Mouse (Mus musculus): Measurements from ENCODE around the gene Epb41l3.

Epb41l3 gene

DNA sequence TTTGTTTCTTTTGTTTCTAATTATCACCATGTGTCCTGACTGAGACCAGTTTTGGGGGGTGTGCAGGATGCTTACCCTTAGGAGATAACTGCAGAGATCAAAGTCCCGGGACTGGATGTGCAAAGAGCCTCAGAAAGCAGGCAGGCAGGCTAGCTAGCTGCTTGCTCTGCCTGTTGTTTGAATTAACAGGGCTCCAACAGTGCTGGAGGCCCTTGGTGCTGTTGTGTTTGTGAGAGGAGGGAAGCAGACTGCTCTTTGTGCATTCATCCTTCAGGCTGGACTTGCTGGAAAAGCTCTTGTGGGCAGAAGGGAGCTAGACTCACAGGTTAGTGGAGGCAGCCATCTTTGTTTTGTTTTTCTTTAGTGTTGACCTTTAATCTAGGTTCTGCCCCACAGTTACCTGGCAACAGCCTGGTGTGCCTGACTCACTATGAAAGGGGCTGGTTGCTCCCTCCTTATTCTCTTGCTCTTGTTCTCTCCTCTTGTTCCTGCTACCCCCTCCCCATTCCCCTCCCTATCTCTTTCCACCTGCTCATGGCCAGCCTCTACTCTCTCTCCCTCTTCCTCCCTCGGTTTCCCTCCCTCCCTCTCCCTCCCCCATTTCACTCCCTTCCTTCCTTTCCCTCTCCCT, 117.5 kb downstream of the Epb41l3 start:
- DNase-seq: no peak

DNA sequence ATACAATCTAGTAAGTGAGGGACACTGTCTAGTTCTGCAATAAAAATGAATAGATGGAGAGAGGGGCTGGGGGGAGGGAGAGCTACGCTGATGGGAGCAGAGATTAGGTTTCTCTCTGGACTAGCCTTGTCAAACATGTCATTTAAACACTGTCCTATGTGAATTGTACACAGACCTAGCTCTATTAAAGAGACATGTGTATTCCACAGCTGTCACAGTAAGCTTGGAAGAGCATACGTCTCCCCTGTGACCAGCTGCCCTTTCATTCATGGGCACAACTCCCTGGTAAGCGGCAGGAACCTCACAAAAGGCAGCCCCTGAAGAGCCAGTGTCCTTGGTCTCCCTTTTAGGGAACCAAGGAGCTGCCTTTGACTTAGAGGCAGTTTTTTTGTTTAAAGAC, 119.1 kb downstream of the Epb41l3 start:
- DNase-seq: no peak

DNA sequence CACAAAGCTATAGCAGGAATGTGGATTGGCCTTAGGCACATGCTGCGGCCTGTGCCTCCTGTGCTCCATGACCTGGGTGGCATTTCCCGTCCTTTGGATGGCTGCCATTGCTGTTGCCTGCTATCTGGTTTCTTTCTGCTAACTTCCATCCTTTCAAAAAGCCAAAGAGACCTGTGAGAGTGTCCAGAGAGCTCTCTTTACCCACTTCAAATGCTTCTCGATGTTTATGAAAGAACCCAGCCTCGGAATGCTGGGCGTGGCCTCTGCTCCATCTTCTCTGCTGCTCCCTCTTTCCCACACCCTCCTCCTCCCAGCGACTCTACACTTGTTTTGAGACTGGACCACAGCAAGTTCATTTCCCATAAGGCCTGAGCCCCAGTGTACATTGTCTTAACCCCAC, 120.3 kb downstream of the Epb41l3 start:
- no peak for DNase-seq

GRCm38 (mm10) chr17:69196656-69197055, 121.2 kb downstream of the Epb41l3 start:
- DNase-seq: no peak

GRCm38 (mm10) chr17:69198805-69199204, 123.3 kb downstream of the Epb41l3 start:
- no peak for DNase-seq

DNA sequence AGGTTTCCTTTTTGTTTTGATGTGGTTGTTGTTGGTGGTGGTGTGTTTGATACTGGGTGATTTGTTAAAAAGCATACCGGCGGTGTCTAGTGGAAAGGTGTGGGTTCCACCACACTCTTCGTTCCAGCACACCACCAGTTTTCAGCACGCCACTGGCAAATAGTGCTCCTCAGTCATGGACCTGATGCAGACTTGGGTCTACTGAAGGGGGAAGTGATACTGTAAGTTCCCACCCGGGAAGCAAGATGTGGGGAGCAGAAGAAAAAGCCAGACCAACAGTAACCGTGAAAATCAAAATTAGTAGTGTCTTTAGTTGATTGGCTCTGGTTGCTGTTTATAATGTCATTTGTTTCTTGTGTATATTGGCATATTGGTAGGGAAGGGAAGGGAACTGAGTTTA, 124.3 kb downstream of the Epb41l3 start:
- DNase-seq: no peak

GRCm38 (mm10) chr17:69200936-69201335, 125.5 kb downstream of the Epb41l3 start:
- DNase-seq: no peak

DNA sequence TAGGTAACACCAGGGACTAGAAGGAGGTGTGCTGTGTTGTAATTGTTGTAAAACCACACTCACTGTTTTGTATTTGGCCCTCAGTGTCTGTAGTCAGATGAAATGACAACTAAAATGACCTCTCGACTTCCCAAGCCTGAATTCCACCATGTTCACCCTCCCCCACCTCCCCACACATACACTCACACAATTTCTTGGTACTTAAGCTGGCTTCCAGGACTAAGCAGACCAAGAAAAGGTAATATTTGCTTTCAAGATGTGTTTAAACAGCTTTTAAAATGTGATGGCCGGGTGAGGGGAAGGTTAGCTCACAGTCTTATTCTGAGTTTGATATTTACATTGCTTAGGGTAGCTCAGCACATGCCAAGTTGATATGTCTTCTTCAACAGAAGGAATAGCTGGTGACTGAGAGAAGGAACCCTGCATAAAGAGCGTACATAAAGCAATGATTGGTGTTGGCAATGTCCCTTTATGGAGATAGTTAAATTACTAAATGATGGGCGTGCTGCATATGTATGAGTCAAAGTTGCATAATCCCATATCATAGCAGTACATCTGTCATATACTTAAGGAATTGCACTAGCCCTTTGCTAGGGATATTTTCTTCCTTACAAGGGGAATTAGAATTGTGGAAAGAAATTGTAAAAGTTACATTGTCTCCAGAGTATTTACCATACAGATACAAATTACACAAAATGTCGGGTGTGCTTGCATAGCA, 130.0 kb downstream of the Epb41l3 start:
- no peak for DNase-seq

GRCm38 (mm10) chr17:69207562-69208312, 132.3 kb downstream of the Epb41l3 start:
- DNase-seq: no peak

DNA sequence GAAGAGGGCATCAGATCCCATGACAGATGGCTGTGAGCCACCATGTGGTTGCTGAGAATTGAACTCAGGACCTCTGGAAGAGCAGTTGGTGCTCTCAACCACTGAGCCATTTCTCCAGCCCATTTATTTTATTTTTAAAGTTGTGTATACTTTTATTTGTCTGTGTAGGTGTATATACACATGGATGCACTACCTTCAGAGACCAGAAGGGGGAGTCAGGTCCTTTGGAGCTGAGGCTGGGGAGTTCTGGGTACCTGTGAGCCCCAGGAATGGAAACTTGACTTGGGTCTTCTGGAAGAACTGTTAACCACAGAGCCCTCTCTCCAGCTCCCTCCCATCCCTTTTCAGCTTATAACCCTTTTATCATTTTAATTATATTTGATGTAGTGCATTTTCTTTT, 135.6 kb downstream of the Epb41l3 start:
- no peak for DNase-seq

- DNase-seq: no peak
Measured at GRCm38 (mm10) chr17:69216120-69216519, 140.6 kb downstream of the Epb41l3 start.

GRCm38 (mm10) chr17:69220849-69221248, 145.4 kb downstream of the Epb41l3 start:
- DNase-seq: no peak

DNA sequence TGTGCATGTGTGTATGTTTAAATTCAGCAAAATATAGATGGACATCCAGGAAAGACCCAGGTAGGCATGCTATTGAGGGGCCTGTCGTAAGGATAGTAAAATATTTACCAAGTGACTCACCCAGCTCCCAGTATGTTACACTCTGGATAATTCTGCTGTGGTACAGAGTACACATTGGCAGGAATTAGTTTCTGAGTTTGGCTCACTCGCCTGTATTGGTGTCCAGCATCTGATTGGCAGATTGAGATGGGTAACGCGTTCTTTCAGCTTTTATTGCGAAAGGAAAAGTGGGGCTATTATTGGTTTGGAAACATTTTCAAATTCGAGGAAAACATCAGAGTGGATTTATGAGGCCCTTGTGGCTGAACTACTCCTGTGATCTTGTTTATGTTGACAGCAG, 145.9 kb downstream of the Epb41l3 start:
- DNase-seq: no peak

- no peak for DNase-seq
Measured at GRCm38 (mm10) chr17:69221966-69222692, 146.6 kb downstream of the Epb41l3 start.

GRCm38 (mm10) chr17:69225996-69226395, 150.5 kb downstream of the Epb41l3 start:
- DNase-seq: no peak

- no peak for DNase-seq
Measured at GRCm38 (mm10) chr17:69227426-69228014, 152.0 kb downstream of the Epb41l3 start.

DNA sequence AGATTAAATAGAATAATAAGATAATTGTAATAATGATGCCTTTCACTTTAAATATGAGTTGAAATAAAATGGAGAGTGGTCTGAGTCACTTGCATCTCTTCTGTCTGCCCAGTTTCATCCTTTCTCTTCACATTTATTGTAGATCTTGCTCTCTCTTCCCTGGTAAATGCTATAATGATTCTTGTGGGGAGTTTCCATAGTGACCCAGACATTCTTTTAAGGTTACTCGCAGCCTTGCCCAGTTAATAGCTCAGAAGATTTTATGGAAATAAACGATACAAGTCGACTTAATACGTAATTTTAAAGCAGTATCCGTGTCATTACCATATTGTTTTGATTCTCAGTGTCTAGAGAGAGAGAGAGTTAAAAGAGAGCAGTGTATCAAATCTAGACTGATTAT, 154.0 kb downstream of the Epb41l3 start:
- no peak for DNase-seq

- DNase-seq: no peak
Measured at GRCm38 (mm10) chr17:69230131-69230621, 154.7 kb downstream of the Epb41l3 start.

DNA sequence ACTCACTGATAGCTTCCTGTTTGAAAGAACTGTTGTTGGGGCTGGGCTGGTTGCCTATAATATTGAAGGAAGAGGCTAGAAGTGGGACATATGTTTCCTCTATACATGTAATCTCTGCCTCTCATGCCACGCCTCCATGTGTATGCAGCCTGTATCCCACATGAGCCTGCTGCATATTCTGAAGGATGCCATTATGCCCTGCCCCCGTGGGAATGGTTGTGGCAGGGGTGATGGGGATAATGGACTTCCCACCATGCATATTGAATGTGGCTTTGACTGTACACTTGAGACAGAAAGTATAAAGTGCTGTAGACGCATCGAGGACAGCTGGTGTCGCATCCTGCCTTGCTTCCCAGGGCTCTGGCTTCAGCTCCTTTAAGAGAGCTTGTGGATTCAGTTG, 155.9 kb downstream of the Epb41l3 start:
- DNase-seq: no peak

DNA sequence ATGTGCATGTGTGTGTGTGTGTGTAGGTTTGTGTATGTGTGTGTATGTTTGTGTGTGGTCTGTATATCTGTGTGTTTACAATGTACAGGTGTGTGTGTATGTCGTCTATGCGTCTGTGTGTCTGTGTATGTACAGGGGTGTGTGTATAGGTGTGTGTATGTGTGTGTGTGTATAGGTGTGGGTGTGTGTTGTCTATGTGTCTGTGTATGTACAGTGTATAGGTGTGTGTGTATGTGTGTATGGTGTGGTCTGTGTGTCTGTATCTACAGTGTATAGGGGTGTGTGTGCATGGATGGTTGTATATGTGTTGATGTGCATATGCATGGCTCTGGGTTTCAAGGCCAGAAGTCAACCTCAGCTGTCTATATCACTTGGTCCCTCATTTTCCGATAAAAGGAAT, 161.7 kb downstream of the Epb41l3 start:
- DNase-seq: no peak

GRCm38 (mm10) chr17:69238810-69239373, 163.4 kb downstream of the Epb41l3 start:
- DNase-seq: no peak

GRCm38 (mm10) chr17:69239423-69239822, 163.9 kb downstream of the Epb41l3 start:
- no peak for DNase-seq

All from kidney, postnatal 25 days (tissue).